Mouse (Mus musculus): Measurements from ENCODE around the gene Grik5.
A peak's percentile ranks its signal among the peaks of the same experiment; 100 is the strongest.

The Grik5 gene

GRCm38 (mm10) chr7:25030032-25030753 is 42.0 kb downstream of the Grik5 start:
- peak; percentile 46 to 64 for DNase-seq

GRCm38 (mm10) chr7:25026452-25026851 is 45.7 kb downstream of the Grik5 start:
- DNase-seq: no peak

GRCm38 (mm10) chr7:25025855-25026439 is 46.2 kb downstream of the Grik5 start:
- DNase-seq: peak in 1 of 2 experiments; percentile 9

- DNase-seq: no peak
Observed at GRCm38 (mm10) chr7:25011592-25011991, 60.6 kb downstream of the Grik5 start.

GRCm38 (mm10) chr7:25010090-25010913 is 61.8 kb downstream of the Grik5 start:
- DNase-seq: no peak

- no peak for DNase-seq
Observed at GRCm38 (mm10) chr7:25009099-25009700, 62.9 kb downstream of the Grik5 start.

- peak; percentile 18 to 28 for DNase-seq
Observed at GRCm38 (mm10) chr7:25008635-25009034, 63.5 kb downstream of the Grik5 start.

- DNase-seq: no peak
Observed at GRCm38 (mm10) chr7:25007609-25008374, 64.4 kb downstream of the Grik5 start.

GRCm38 (mm10) chr7:25006586-25007364 is 65.4 kb downstream of the Grik5 start:
- DNase-seq: peak; percentile 63 to 68

- no peak for DNase-seq
Observed at GRCm38 (mm10) chr7:25006171-25006570, 66.0 kb downstream of the Grik5 start.

- DNase-seq: no peak
Observed at GRCm38 (mm10) chr7:25005421-25006065, 66.6 kb downstream of the Grik5 start, which contains the start of gene Atp1a3. Gene Atp1a3, minus strand, starts transcription at chr7:25005958.

- no peak for DNase-seq
Observed at GRCm38 (mm10) chr7:25004806-25005205, 67.3 kb downstream of the Grik5 start.

- no peak for DNase-seq
Observed at GRCm38 (mm10) chr7:25003820-25004388, 68.2 kb downstream of the Grik5 start.

- DNase-seq: no peak
Observed at GRCm38 (mm10) chr7:25003291-25003690, 68.9 kb downstream of the Grik5 start.

GRCm38 (mm10) chr7:25000711-25001110 is 71.4 kb downstream of the Grik5 start:
- no peak for DNase-seq

GRCm38 (mm10) chr7:25000211-25000610 is 71.9 kb downstream of the Grik5 start:
- no peak for DNase-seq

- no peak for DNase-seq
Observed at GRCm38 (mm10) chr7:24993081-24993480, 79.1 kb downstream of the Grik5 start.

- DNase-seq: no peak
Observed at GRCm38 (mm10) chr7:24990478-24990877, 81.7 kb downstream of the Grik5 start.

- no peak for DNase-seq
Observed at GRCm38 (mm10) chr7:24987941-24988340, 84.2 kb downstream of the Grik5 start.

- DNase-seq: no peak
Observed at GRCm38 (mm10) chr7:24985799-24986198, 86.3 kb downstream of the Grik5 start.

- no peak for DNase-seq
Observed at GRCm38 (mm10) chr7:24984307-24984706, 87.8 kb downstream of the Grik5 start.

All from lung, adult 18-20 months (tissue).